Mouse (Mus musculus): ENCODE measurements around the gene Creg2. TPM values are rescaled to one million over a fixed set of nuclear protein-coding genes. Genes with fewer than 3 reads are reported as not detected.

The Creg2 gene
- polyA plus RNA-seq, 2 experiments = 0.01 TPM; not detected in 1

GRCm38 (mm10) chr1:39691974-39692373, 40.7 kb upstream of the Creg2 start:
- Histone ChIP-seq H3K9ac (replicated peaks) (no peak overlapping the region), H3K27me3 (ENCODE audit: control insufficient read depth, insufficient read depth, low read length) (no peaks in the 10 kb centered on the region), H3K4me2 (ENCODE audit: low read depth) (no peak overlapping the region), H3K4me3 (ENCODE audit: insufficient read depth in 1 of 2, low read depth in 2 of 2, low read length in 2 of 2) (no peak overlapping the region), H3K4me1 (replicated peaks; ENCODE audit: control insufficient read depth in 2 of 2, insufficient read depth in 2 of 2, low read length in 1 of 2) (peaks cover 0 to 5% of the 10 kb centered on the region in 2 experiments; a peak in 2 of 4 replicates), H3K9me3 (ENCODE audit: control insufficient read depth, low read length) (no peaks in the 10 kb centered on the region), H3K27ac (no peak overlapping the region), H3K36me3 (replicated peaks; ENCODE audit: control insufficient read depth, insufficient read depth, low read depth) (no peaks in the 10 kb centered on the region)
- 60% methylated on average over 3 of the region's 3 CpGs for WGBS (ENCODE audit: insufficient replicate concordance)
- no peak for ATAC-seq (ENCODE audit: insufficient read depth)
- TF ChIP-seq EP300 (IDR thresholded peaks at IDR 0.05; ENCODE audit: low read depth) (no peak), CTCF (IDR thresholded peaks at IDR 0.05; ENCODE audit: low read depth) (no peak)
- no peak for DNase-seq (ENCODE audit: low read depth in 3 of 3, low spot score in 3 of 3)

- no peak for ATAC-seq (ENCODE audit: insufficient read depth)
- no peak overlapping the region for H3K9ac ChIP-seq (replicated peaks)
- 44% methylated on average over 4 of the region's 4 CpGs for WGBS (ENCODE audit: insufficient replicate concordance)
- no peak overlapping the region for H3K4me3 ChIP-seq (ENCODE audit: insufficient read depth in 1 of 2, low read depth in 2 of 2, low read length in 2 of 2)
- peaks cover 0 to 3% of the 10 kb centered on the region in 2 experiments; a peak in 2 of 4 replicates for H3K4me1 ChIP-seq (replicated peaks; ENCODE audit: control insufficient read depth in 2 of 2, insufficient read depth in 2 of 2, low read length in 1 of 2)
- H3K27me3 ChIP-seq (ENCODE audit: control insufficient read depth, insufficient read depth, low read length) = no peaks in the 10 kb centered on the region
- no peaks in the 10 kb centered on the region for H3K36me3 ChIP-seq (replicated peaks; ENCODE audit: control insufficient read depth, insufficient read depth, low read depth)
- H3K4me2 ChIP-seq (ENCODE audit: low read depth) = no peak overlapping the region
- TF ChIP-seq CTCF (IDR thresholded peaks at IDR 0.05; ENCODE audit: low read depth) (no peak), EP300 (IDR thresholded peaks at IDR 0.05; ENCODE audit: low read depth) (no peak)
- DNase-seq (ENCODE audit: low read depth in 3 of 3, low spot score in 3 of 3) = no peak
- H3K27ac ChIP-seq = no peak overlapping the region
- H3K9me3 ChIP-seq (ENCODE audit: control insufficient read depth, low read length) = no peaks in the 10 kb centered on the region
These were observed 39.8 kb upstream of the Creg2 start for GRCm38 (mm10) chr1:39691061-39691460.

- Histone ChIP-seq H3K9ac (replicated peaks) (no peak overlapping the region), H3K9me3 (ENCODE audit: control insufficient read depth, low read length) (no peaks in the 10 kb centered on the region), H3K36me3 (replicated peaks; ENCODE audit: control insufficient read depth, insufficient read depth, low read depth) (no peaks in the 10 kb centered on the region), H3K4me3 (ENCODE audit: insufficient read depth in 1 of 2, low read depth in 2 of 2, low read length in 2 of 2) (no peak overlapping the region), H3K4me2 (ENCODE audit: low read depth) (no peak overlapping the region), H3K27me3 (ENCODE audit: control insufficient read depth, insufficient read depth, low read length) (no peaks in the 10 kb centered on the region), H3K4me1 (replicated peaks; ENCODE audit: control insufficient read depth in 2 of 2, insufficient read depth in 2 of 2, low read length in 1 of 2) (no peaks in the 10 kb centered on the region), H3K27ac (no peak overlapping the region)
- no peak for TF ChIP-seq EP300 (IDR thresholded peaks at IDR 0.05; ENCODE audit: low read depth)
- no peak for TF ChIP-seq CTCF (IDR thresholded peaks at IDR 0.05; ENCODE audit: low read depth)
- 46% methylated on average over 6 of the region's 6 CpGs for WGBS (ENCODE audit: insufficient replicate concordance)
- no peak for DNase-seq (ENCODE audit: low read depth in 3 of 3, low spot score in 3 of 3)
- ATAC-seq (ENCODE audit: insufficient read depth) = no peak
These were observed 37.3 kb upstream of the Creg2 start for GRCm38 (mm10) chr1:39688573-39688972.

- Histone ChIP-seq H3K4me2 (ENCODE audit: low read depth) (no peak overlapping the region), H3K4me1 (replicated peaks; ENCODE audit: control insufficient read depth in 2 of 2, insufficient read depth in 2 of 2, low read length in 1 of 2) (no peaks in the 10 kb centered on the region), H3K9ac (replicated peaks) (no peak overlapping the region), H3K9me3 (ENCODE audit: control insufficient read depth, low read length) (no peaks in the 10 kb centered on the region), H3K27me3 (ENCODE audit: control insufficient read depth, insufficient read depth, low read length) (no peaks in the 10 kb centered on the region), H3K4me3 (ENCODE audit: insufficient read depth in 1 of 2, low read depth in 2 of 2, low read length in 2 of 2) (no peak overlapping the region), H3K36me3 (replicated peaks; ENCODE audit: control insufficient read depth, insufficient read depth, low read depth) (no peaks in the 10 kb centered on the region), H3K27ac (no peak overlapping the region)
- WGBS (ENCODE audit: insufficient replicate concordance) = 32% methylated on average over 9 of the region's 9 CpGs
- ATAC-seq (ENCODE audit: insufficient read depth) = no peak
- TF ChIP-seq CTCF (IDR thresholded peaks at IDR 0.05; ENCODE audit: low read depth) = no peak
- no peak for TF ChIP-seq EP300 (IDR thresholded peaks at IDR 0.05; ENCODE audit: low read depth)
- DNase-seq (ENCODE audit: low read depth in 3 of 3, low spot score in 3 of 3) = no peak
These were observed 36.0 kb upstream of the Creg2 start for GRCm38 (mm10) chr1:39687279-39687678.

GRCm38 (mm10) chr1:39685841-39686240, 34.6 kb upstream of the Creg2 start:
- no peak for TF ChIP-seq EP300 (IDR thresholded peaks at IDR 0.05; ENCODE audit: low read depth)
- TF ChIP-seq CTCF (IDR thresholded peaks at IDR 0.05; ENCODE audit: low read depth) = peak; percentile 57
- no peak overlapping the region for H3K4me3 ChIP-seq (ENCODE audit: insufficient read depth in 1 of 2, low read depth in 2 of 2, low read length in 2 of 2)
- ATAC-seq (ENCODE audit: insufficient read depth) (no peak), DNase-seq (ENCODE audit: low read depth in 3 of 3, low spot score in 3 of 3) (peak; percentile 16 to 26 (median 19))
- no peak overlapping the region for H3K27ac ChIP-seq
- WGBS (ENCODE audit: insufficient replicate concordance) = 0% methylated on average over 1 of the region's 1 CpGs
- no peak overlapping the region for H3K9ac ChIP-seq (replicated peaks)
- no peaks in the 10 kb centered on the region for H3K4me1 ChIP-seq (replicated peaks; ENCODE audit: control insufficient read depth in 2 of 2, insufficient read depth in 2 of 2, low read length in 1 of 2)
- H3K27me3 ChIP-seq (ENCODE audit: control insufficient read depth, insufficient read depth, low read length) = no peaks in the 10 kb centered on the region
- no peak overlapping the region for H3K4me2 ChIP-seq (ENCODE audit: low read depth)
- H3K9me3 ChIP-seq (ENCODE audit: control insufficient read depth, low read length) = no peaks in the 10 kb centered on the region
- H3K36me3 ChIP-seq (replicated peaks; ENCODE audit: control insufficient read depth, insufficient read depth, low read depth) = no peaks in the 10 kb centered on the region
